Mouse (Mus musculus): Measurements from ENCODE around the gene Ppp1r37.

Gene Ppp1r37

DNA sequence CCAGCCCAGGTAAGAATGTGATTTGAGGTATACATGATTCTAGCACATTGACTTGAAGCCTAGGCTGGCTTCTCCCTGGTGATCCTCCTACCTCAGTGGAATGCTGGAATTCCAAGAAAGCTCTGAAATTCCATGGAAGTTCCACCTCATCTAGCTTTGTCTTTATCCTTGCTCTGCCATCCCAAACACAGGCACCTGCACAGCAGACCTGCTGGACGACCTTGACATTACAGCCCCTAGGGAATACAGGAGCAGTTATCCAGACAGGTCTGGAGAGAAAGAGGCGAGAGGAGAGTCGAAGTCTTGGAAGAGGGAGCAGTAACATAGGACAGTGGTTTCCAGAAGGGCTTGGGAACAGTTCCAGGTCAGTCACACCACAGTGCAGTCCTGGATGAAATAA, 6.8 kb upstream of the Ppp1r37 start:
- DNase-seq = no peak

DNA sequence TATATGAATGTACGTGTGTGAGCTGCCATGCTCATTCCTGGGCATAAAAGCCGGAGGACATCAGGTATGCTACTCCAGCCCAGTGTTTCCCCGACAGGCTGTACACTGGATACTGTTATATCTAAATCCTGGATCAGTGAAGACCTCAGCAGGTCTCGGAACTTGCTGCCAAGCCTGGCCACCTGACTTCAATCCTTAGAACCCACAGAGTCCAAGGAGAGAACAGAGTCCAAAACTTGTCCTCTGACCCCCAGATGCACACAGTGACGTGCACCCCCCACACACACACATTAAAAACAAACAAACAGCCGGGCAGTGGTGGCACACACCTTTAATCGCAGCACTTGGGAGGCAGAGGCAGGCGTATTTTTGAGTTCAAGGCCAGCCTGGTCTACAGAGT, 4.5 kb upstream of the Ppp1r37 start:
- DNase-seq = no peak

DNA sequence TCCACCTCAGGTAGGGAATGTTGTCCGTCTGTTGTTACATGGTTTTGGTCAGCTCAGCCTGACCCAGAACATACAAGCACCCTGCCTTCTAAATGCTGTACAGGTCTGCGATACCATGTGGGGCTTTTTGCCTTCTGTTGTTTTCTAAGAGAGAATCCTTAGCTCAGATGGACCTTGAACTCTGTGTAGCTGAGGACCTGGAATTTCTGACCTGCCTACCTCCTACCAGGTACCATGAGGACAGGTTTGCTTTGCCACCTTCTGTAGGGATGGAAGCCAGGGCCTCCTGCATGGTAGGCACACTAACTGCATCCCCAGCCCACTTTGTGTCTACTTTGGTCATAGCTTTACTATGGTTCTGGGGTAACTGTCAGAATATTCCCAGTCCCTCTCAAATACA, 2.9 kb upstream of the Ppp1r37 start:
- no peak for DNase-seq

DNA sequence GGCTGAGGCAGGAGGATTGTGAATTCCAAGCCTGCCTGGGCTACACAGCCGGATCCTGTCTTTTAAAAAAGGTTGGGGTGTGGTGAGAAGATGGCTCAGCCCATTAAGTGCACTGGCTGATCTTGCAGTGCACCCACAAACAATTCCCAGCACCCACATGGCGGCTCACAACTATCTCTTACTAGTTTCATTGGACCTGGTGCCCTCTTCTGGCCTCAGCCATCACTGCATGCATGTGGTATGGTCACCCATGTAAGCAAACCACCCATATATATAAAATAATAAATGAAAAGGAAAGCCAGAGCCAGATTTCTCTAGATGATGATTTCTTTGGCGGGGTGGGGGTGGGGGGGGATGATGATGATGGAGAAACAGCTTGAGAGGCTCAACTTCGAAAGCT, 1.6 kb upstream of the Ppp1r37 start:
- no peak for DNase-seq

DNA sequence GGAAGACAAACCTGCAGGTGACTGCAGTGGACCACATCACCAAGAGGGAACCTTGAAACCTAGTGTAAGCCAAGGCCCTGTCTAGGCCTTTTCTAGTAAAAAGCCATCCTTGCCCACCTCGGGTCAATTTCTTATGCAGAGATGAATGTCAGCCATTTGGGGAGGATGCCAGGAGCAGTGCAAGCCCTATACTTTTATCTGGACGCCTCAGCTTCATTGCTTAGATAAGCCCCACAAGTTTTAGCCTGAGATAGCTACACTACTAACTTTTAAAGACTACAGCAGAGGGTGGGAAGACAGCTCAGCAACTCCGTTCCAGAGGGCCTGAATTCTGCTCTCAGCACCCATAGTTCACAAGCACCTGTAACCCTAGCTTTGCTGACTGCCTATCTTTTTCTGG, 1.0 kb upstream of the Ppp1r37 start:
- DNase-seq = no peak

DNA sequence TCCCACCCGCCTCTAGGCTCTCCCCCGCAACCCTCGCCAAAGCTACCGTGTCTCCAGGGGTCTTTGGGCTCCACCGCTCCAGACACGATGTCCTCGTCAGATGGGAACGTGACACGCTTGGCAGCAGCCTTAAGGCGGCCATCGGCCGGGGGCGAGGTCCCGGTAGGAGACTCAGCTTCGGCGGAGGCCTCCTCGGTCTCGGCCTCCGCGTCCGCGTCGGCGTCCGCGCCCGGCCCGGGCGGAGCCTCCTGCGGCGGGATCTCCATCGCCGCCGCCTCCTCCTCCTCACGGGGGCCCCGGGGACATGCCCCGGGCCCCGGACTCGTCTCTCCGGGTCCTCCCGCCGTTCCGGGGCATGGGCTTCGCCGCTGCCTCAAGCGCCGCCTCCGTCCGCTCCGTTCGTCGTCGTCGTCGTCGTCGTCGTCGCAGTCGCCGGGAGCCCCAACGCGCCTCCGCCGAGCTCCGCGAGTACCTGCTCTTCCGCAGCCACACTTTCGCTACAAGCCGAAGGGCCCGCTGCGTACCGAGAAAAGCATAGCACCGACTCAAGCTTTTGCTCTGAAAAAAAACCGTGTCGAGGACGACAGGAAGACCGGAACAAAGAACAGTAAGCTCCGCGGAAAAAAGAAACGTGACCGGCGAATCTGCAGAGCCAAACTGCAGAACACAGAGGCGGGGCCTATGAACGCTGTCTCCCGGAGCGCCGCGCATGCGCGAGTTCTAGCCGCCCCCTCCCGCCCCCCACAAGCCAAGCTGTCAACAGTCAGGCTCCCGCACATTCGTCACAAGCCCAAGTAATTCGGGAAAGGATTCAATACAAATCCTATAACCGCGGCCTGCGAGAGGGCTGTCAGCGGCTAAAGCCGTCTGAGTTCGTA, 872 bp downstream of the Ppp1r37 start:
- peak; percentile 90 for DNase-seq

DNA sequence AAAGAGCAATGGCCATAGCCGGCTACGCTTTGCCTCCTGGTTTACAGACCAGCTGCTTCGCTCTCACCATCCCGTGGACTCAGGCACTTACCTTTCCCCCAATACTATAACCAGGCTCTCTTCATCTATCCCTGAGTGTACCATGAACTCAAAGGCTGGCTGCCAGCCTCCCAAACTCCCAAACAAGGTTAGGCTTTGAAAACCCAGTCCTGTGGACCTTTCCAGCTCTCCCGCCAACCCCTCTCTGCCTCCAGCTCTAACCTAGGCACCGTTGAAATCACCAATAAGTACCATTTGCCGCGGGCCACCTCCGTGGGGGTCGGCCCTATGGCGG, 1.5 kb downstream of the Ppp1r37 start:
- no peak for DNase-seq

DNA sequence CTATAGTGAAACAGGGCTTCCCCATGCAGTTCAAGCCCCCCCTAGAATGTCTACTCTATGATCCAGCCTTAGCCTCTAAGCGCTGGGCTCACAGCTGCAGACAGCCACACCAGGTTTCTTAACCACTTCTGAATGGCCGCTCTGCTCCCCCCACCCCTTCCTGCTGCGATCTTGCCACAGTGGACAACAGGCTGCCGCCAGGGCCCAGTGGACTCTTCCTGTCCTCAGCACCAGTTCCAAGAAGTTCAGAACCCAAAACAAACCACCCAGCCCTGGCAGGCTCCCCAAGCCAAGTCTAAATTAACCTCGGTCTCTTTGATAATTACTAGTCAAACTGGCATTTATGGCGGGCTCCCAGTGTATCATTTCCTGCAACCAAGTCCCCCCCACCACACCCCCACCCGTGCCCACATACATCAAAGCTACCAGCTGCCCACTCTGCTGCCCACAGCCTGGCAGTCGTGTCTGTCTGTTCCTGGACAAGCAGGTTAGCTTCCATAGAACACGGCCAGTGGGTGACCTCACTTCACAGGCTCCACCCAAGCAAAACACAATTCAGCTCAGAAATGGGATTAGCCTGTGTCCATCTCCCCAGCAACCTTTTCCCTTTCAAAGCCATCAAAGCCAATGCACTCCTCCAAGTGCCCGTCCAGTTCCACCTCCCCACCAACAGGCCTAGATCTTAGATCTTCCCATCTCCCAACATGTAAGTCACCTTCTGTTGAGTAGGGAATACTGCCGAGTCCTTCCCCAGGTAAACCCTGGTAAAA, 2.2 kb downstream of the Ppp1r37 start:
- no peak for DNase-seq

DNA sequence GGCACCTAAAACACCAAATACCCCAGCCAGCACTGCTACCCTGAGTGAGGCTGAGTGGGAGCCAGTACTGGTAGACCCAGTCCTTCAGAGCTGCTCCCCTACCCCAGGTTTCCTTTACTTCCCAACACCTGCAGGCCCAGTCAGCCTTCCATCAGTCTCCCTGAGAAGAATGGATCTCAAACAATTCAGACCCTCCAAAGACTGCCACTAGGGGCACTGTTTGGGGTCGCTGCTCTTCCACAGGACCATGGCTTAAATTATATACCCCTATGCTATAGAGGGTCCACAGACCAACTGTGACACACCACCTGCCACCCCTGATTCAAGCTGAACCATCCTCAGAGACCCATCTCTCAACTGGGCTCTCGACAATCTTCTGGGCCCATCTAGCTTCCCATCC, 3.9 kb downstream of the Ppp1r37 start:
- DNase-seq = no peak

DNA sequence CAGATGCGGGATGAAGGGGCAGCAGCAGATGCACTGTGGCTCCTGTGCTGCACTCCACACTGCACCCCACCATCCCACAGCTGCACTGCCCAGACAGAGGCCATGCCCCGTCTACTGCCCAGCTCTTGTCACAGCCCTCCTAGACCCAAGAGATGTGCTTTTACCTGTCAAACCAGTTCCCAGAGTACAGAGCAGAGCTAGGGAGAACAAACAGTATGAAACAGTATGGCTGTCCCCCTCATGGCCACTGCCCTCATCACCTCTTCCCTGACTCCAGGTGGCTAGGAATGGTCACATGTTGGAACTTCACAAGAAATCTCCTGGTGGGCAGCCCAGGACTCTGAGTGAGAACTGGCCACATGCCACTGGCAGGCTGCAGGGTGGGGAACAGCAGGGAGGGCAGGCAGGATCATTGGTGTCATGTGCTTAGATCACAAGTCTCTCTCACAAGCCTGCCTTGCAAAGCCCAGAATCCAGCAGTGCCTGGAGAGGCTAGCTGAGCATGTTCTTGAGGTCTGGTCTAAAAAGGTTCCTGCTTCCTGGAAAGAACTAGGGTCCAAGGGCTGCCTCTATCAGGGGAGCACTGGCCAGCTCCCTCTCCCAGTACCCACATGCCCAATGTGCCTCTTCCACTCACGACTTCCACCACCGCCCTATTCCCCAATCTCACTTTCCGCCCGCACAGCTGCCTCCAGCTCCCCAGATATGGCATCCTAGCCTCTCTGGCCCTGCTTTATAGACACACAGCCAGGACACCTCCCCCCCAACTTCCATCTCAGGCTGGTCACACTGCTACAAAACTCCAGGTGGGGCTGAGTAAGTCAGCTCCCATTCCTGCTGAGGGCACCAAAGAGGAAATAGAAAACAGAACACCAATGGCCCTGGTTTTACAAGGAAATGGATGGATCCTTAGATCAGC, 4.6 kb downstream of the Ppp1r37 start:
- no peak for DNase-seq

DNA sequence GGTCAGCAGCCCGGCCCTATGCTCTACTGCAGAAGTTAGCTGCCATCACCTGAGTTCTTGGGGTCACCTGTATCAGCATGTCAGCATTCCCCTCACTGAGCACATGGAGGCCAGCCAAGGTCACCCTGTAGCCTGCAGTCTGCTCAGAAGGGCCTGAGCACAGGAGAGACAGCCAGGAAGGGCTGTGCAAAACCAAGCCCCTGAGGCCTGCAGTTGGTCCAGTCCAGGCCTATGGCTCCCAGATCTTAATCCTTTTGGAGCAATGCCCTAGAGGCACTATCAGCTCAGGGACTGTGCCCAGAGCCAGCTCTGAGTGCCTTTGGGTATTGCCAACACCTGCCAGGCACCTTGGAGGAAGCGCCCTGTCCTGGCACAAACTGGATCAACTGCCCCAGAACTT, 5.8 kb downstream of the Ppp1r37 start:
- DNase-seq = no peak

DNA sequence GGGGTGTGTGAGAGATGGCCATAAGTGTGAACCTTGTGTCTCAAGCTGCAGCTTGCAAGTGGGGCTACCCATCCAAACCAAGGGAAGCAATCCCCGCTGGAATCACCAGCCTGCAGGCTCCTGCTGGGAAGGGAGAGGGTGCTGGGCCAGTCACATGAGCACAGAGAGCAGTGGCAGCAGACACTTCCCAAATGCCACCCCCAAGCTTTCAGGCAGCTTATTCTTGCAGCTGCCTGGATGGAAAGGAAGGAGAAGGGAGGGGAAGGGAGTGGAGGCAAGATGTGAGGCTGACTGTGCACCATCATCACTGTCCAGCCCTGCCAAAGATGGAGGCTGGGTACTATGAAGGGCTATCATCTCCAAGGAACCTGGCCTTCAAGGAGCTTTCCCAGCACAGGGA, 8.7 kb downstream of the Ppp1r37 start:
- no peak for DNase-seq

DNA sequence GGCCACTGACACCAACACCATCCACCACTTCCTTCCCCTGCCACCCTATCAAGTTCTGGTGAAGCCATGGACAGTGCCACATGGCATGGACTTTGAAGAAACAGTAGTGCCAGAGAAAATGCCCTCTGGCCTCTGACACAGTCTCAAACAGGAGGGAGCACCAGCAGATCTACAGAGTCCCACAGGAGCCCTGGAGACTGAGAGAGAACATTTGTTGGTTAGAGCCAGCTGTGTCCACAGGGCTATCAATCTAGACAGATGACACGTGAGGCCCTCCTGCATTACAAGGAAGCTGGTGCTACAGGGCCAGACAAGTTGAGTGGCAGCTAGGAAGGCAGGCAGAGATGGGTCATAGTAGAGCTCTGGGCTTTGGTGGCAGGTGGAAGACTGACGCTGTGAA, 10.4 kb downstream of the Ppp1r37 start:
- no peak for DNase-seq

DNA sequence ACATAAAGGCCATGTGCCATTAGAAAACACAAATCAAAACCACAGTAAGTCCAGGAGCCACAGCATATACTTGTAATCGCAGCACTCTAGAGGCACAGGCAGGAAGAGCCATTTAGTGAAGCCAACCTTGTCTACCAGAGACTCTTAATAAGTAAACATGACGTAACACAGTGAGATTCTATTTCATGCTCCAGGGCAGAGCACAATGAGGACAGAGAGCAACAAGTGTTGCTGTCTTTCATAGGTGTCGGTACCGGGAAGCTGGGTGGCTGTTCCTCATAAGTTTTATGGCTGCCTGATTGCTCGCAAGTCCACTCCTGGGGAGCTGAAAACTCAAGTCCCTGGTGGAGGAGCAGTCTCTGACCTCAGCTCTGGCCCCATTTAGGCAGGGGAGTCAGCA, 11.2 kb downstream of the Ppp1r37 start:
- no peak for DNase-seq

DNA sequence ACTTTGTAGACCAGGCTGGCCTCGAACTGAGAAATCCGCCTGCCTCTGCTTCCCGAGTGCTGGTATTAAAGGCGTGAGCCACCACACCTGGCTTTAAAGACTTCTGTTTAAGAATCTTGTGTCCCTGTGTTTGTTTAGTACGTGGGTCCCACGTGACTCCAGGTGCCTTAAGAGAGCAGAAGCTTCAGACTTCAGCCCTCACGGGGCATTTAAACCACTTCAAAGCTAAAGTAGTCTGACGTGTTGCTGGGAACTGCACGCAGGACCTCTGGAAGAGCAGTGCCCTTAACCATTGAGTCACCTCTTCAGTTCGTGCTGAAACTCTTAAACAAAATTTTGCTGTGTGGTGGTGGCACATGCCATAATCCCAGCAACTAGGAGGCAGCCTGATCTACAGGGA, 13.5 kb downstream of the Ppp1r37 start:
- no peak for DNase-seq

DNA sequence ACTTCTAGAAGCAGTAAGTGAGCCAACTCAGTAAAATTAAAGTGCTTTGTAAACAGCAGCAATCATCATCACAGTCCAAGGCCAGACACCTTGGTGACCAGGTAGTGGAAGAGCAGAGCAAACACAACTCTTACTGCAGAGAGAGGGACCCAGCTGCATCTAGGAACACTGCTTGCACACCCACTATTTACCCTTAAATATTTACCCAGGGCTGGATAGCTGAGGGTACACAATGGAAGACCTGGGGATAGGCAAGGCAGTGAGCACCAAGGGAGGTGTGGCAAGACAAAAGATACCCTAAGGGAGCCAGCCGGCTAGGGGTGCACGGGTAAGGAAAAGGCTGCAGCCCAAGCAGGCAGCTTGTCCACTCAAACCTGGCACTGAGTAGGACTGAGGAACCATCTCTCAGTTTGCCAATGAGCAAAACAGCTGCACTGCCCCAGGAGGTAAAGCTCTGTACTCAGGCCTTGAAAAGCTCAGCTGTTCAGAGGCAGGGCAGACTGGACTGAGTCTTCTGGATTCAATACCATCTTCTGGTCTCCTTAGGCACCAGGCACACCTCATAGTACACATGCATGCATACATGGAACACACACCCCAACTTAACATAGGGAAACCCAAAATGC, 15.4 kb downstream of the Ppp1r37 start:
- DNase-seq = no peak

DNA sequence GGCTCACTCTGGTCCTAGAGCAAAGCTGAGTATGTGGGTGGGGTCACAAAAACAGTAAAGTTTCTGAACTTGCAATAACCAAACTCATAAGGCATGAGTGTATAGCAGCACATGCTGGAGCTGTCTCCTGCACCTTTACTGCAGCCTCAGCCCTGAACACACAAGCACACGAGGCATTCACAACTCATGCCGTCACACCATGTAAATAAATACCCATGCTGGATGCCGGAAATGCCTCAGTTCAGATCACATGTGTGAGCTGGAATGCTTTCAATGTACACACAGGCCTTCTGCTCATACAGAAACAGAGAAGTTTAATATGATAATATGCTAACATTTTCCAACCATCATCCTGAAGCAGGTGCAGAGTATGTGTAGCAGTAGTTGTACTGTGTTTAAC, 16.9 kb downstream of the Ppp1r37 start:
- no peak for DNase-seq

DNA sequence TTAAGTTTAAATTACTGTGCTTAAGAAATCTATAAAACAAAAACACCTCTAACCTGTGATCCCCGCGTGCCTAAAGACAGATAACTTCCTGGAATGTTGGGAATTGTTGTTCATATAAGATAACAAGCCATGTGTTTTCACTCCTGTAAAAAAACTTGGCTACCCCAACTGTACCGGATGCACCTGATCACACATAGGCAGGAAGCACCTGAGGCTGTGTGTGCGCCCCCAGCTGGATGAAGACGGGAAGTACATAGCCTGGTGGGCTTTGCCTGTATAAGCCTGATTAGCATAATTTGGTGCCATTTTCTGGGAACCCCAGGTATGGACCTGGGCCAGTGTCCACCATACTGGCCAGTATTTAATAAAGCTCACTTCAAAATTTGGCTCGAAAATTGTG, 19.3 kb downstream of the Ppp1r37 start:
- no peak for DNase-seq

DNA sequence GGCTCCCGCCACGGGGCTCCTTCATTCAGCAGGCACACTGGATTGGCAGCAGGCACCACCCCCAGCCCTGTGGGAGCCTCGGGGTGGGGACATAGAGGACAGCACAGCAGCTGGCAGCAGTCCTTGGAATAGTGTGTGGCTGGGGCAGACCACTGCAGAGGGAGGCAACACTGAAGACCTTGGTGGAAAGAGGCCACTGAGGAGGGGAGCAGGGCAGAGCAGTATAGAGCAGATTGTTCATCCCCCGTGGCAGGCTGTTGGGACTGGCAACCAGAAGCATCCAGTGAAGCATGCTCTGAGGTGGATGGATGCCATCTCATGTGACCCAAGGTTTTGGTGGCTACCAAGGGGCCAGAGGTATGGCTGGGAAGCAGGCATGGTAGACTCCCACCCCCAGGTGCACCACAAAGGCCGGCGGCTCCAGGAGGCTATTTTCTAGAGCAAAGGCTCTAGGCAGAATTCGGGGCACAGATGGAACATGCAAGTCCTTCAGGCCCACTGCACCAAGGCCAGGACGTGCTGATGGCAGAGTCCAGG, 20.7 kb downstream of the Ppp1r37 start:
- peak; percentile 78 for DNase-seq

DNA sequence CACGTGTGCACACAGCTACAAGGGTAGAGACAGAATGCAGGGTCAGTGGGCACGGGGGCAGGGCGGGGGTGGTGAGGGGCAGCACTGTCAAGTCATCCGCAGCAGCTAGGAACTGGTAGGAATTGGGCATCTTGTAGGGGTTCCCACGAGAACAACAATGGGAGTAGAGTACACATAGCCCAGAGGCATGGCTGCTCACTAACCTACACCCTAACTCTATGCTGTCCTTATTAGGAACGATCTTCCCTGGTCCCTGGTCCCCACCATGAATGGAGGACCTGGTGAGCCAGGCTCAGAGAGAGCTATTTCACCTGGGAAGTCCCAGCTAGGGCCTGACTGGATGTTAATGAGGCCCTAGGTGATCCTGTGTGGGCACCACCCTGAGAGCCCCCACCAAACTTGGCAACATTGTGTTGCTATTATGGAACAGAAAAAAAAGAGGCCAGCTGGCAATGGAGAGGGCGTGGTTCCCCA, 21.2 kb downstream of the Ppp1r37 start:
- DNase-seq = no peak

DNA sequence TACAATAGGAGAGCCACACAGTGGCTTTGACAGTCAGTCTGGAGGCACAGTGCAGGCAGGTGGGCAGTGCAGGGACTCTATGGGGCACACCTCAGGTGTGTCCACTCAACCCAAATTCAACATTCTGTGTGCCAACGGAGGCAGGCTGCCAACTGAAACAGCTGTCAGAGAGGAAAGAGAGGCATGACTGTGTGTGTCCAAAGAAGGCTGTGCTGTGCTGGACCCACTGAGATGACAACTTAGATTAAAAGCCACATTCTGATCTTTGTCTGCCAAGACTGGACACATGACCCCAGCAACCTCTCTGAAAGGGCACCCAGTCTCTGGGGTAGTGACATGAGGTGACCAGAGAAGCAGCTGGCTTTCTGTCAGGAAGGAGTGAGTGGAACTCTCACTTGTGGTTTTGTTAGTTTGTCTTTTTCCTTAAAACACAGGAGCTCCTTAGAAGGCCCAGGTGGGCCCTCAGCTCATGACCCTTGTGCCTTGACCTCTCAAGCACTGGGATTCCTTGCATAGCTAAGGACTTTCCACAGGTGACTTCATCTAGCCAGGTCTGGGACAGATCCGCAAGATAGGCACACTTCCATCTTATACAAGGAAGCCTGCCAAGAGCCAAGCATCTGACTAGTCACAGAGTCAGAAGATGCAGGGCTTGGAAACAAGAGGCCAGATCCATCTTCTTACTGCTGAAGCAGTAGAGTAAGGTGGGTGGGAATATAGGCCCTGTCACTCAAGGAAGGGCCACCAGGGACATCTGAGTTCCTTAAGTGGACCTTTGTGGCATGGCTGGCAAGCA, 21.9 kb downstream of the Ppp1r37 start:
- DNase-seq = peak; percentile 67

DNA sequence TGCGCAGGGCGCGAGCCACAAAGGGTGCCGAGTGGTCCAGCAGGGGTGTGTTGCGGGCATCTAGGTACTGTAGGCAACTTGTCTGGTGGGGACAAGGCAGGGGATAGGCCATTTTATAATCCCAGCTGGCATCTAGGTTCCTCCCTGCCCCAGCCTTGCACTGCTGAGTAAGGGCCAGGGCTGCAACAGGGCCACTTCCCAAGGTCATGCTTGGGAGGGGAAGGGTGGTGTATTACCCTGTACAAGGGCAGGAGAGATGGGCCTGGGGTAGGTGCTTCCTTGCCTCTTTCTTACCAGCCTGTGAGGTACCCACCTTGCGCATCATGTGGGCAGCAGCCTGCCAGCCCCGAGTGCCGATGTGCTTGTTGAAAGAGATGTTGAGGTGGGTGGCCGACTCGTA, 28.2 kb downstream of the Ppp1r37 start:
- no peak for DNase-seq

All from cerebellum, adult 9-10 months (tissue).